Mouse (Mus musculus) cerebellum, adult 18-20 months (tissue): ENCODE results near the gene Snx27.
A peak's percentile ranks its signal among the peaks of the same experiment; 100 is the strongest.

ENCODE experiments used
- DNase-seq, 2 experiments: peaks; one replicate each; pipeline ENCODE4 v3.0.0; 2021

Gene Snx27

GRCm38 (mm10) chr3:94476301-94477035 lies 106.0 kb downstream of the Snx27 start:
- no peak for DNase-seq

DNA sequence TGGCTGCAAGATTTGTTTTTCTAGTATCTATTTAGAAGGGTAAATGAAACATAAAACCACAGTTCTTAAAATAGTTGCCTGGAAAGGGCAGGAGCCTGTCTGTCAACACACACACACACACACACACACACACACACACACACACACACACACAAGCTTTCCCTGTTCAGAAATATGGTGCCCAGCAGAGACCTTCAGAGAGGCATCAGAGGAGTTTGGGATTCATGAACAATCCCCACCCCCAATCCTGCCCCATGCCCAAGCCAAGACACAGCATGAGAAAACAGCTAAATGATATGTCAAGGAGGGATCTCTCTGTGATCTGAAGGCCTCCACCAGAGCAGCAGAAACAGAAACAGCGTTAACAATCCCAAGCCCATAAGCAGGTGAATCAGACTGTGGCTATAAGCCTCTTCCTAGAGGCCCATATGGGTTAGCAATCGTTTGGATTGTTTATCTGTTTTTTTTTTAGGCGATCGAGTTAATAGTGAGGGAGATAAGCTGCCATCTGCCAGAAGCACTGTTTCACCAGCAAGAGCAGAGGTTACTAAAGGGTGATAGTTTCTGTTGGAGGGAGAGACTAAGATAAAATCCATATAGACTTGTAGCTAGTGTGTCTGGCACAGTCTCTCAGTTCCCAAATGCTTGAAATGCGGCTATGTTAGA lies 108.8 kb downstream of the Snx27 start:
- no peak for DNase-seq

- DNase-seq = no peak
Observed at GRCm38 (mm10) chr3:94473115-94473505, 109.4 kb downstream of the Snx27 start.

GRCm38 (mm10) chr3:94472447-94473114 lies 109.9 kb downstream of the Snx27 start:
- DNase-seq = no peak

GRCm38 (mm10) chr3:94468931-94469330 lies 113.6 kb downstream of the Snx27 start:
- DNase-seq = no peak

- DNase-seq = no peak
Observed at GRCm38 (mm10) chr3:94465632-94466430, 116.7 kb downstream of the Snx27 start.

- no peak for DNase-seq
Observed at GRCm38 (mm10) chr3:94463926-94464578, 118.5 kb downstream of the Snx27 start.

GRCm38 (mm10) chr3:94459834-94460233 lies 122.7 kb downstream of the Snx27 start:
- no peak for DNase-seq

- DNase-seq = no peak
Observed at GRCm38 (mm10) chr3:94457055-94457454, 125.5 kb downstream of the Snx27 start.

- DNase-seq = peak; percentile 84
Observed at GRCm38 (mm10) chr3:94456529-94457000, 126.0 kb downstream of the Snx27 start.

GRCm38 (mm10) chr3:94449377-94449776 lies 133.1 kb downstream of the Snx27 start:
- DNase-seq = no peak
